Mouse (Mus musculus) forebrain, postnatal 0 days (tissue): ENCODE results near the gene Trappc10. TPM values are rescaled to one million over a fixed set of nuclear protein-coding genes. Genes with fewer than 3 reads are reported as not detected.

Experiments used
- ATAC-seq: fragments of 200-750 bp; cut with Nextera tagmentation; 2 replicates; pipeline ENCODE4 v1.8.0; 2017; ENCODE audit warnings: mild to moderate bottlenecking, moderate library complexity
- DNase-seq: peaks from one replicate; pipeline ENCODE4 v3.0.0-alpha.2; 2015
- H3K27ac ChIP-seq: fragments of 300-500 bp; sonication (generic); 2 replicates; pipeline ENCODE4 v1.5.1; 2014; ENCODE audit warnings: low read depth, mild to moderate bottlenecking, antibody characterized with exemption, low read length, moderate library complexity, mixed read lengths
- H3K27me3 ChIP-seq: fragments of 300-500 bp; sonication (generic); 2 replicates; pipeline ENCODE4 v1.6.1; 2014; ENCODE audit warnings: mild to moderate bottlenecking, low read length, mixed read lengths; ENCODE audit not compliant: insufficient read depth
- H3K36me3 ChIP-seq: fragments of 300-500 bp; sonication (generic); 2 replicates; pipeline ENCODE4 v1.6.1; 2014; ENCODE audit warnings: mild to moderate bottlenecking, moderate library complexity; ENCODE audit not compliant: insufficient read depth
- H3K4me1 ChIP-seq: fragments of 300-500 bp; sonication (generic); 2 replicates; pipeline ENCODE4 v1.6.1; 2014; ENCODE audit warnings: antibody characterized with exemption; ENCODE audit not compliant: insufficient read depth
- H3K4me2 ChIP-seq: fragments of 300-500 bp; sonication (generic); 2 replicates; pipeline ENCODE4 v1.6.1; 2014; ENCODE audit warnings: low read depth, mild to moderate bottlenecking, moderate library complexity
- H3K4me3 ChIP-seq: fragments of 300-500 bp; sonication (generic); 2 replicates; pipeline ENCODE4 v1.5.1; 2014; ENCODE audit warnings: low read depth, low read length, mixed read lengths
- H3K9ac ChIP-seq: fragments of 300-500 bp; sonication (generic); 2 replicates; pipeline ENCODE4 v1.6.1; 2014; ENCODE audit warnings: mild to moderate bottlenecking
- H3K9me3 ChIP-seq: fragments of 300-500 bp; sonication (generic); 2 replicates; pipeline ENCODE4 v1.6.1; 2016; ENCODE audit warnings: low read length
- CTCF ChIP-seq: sonication (generic); IDR thresholded peaks from 2 replicates; pipeline ENCODE4 v1.5.1; 2016; ENCODE audit warnings: antibody characterized with exemption, control low read depth, low read depth
- WGBS: fragments of 180-500 bp; shearing (Covaris S2); extraction: QIAGEN DNeasy Blood & Tissue Kit; methylation state at CpG from one replicate; pipeline ENCODE4 v1.1.7; 2014; 5-methylcytosine and 5-hydroxymethylcytosine counted together
- polyA plus RNA-seq: library from polyadenylated mRNA; unstranded; fragments of >200 nt; fragmentation: Nextera tagmentation; extraction: Ambion mirVana; gene quantifications from 2 replicates; pipeline ENCODE4 v1.2.1, GENCODE M21; 2015
- total RNA-seq: library from RNA; depleted of rRNA; stranded (reverse); fragments of >200 nt; gene quantifications from 2 replicates; pipeline ENCODE4 v1.2.3, GENCODE M21; 2014

Gene Trappc10
- total and polyA plus RNA-seq, 2 experiments from 2014 or later, result 31.6 to 95.2 TPM

GRCm38 (mm10) chr10:78158041-78158440 is 86.4 kb downstream of the Trappc10 start:
- DNase-seq (no peak), ATAC-seq (no peak)
- H3K27me3 ChIP-seq, result no peaks in the 10 kb centered on the region; the same call in 1 of the 2 replicates
- WGBS, result 76% methylated on average over 15 of the region's 15 CpGs
- H3K4me2 ChIP-seq, result no peak overlapping the region
- H3K9me3 ChIP-seq, result no peaks in the 10 kb centered on the region
- H3K27ac ChIP-seq, result no peak overlapping the region
- no peak overlapping the region for H3K9ac ChIP-seq
- H3K4me3 ChIP-seq, result no peak overlapping the region
- peaks cover 20% of the 10 kb centered on the region for H3K36me3 ChIP-seq
- no peaks in the 10 kb centered on the region for H3K4me1 ChIP-seq
- TF ChIP-seq CTCF, result no peak

- H3K9ac ChIP-seq, result no peak overlapping the region
- no peaks in the 10 kb centered on the region for H3K9me3 ChIP-seq
- no peak for ATAC-seq
- TF ChIP-seq CTCF, result no peak
- H3K27me3 ChIP-seq, result no peaks in the 10 kb centered on the region; the same call in 1 of the 2 replicates
- WGBS, result 86% methylated on average over 6 of the region's 6 CpGs
- no peaks in the 10 kb centered on the region for H3K4me1 ChIP-seq
- peaks cover 10% of the 10 kb centered on the region; the same call in 1 of the 2 replicates for H3K36me3 ChIP-seq
- no peak overlapping the region for H3K4me3 ChIP-seq
- no peak overlapping the region for H3K4me2 ChIP-seq
- no peak overlapping the region for H3K27ac ChIP-seq
- DNase-seq, result no peak
Observed at GRCm38 (mm10) chr10:78156926-78157325, 87.5 kb downstream of the Trappc10 start.

- 64% methylated on average over 10 of the region's 10 CpGs for WGBS
Observed at GRCm38 (mm10) chr10:78148834-78149766, 95.3 kb downstream of the Trappc10 start.

GRCm38 (mm10) chr10:78147908-78148441 is 96.5 kb downstream of the Trappc10 start:
- no peaks in the 10 kb centered on the region for H3K4me1 ChIP-seq
- no peak overlapping the region for H3K9ac ChIP-seq
- ATAC-seq (no peak), DNase-seq (no peak)
- WGBS, result 85% methylated on average over 4 of the region's 4 CpGs
- H3K4me2 ChIP-seq, result no peak overlapping the region
- H3K36me3 ChIP-seq, result no peaks in the 10 kb centered on the region
- no peaks in the 10 kb centered on the region for H3K9me3 ChIP-seq
- no peak for TF ChIP-seq CTCF
- H3K27ac ChIP-seq, result no peak overlapping the region
- H3K4me3 ChIP-seq, result no peak overlapping the region
- no peaks in the 10 kb centered on the region for H3K27me3 ChIP-seq

More at GRCm38 (mm10) chr10:78148834-78149766, 95.3 kb downstream of the Trappc10 start:
- H3K4me3 ChIP-seq, result no peak overlapping the region
- ATAC-seq, result no peak
- no peak for TF ChIP-seq CTCF
- DNase-seq, result no peak
- no peaks in the 10 kb centered on the region for H3K4me1 ChIP-seq
- H3K27me3 ChIP-seq, result no peaks in the 10 kb centered on the region; the same call in 1 of the 2 replicates
- H3K9me3 ChIP-seq, result no peaks in the 10 kb centered on the region
- H3K9ac ChIP-seq, result no peak overlapping the region
- no peaks in the 10 kb centered on the region for H3K36me3 ChIP-seq
- H3K27ac ChIP-seq, result no peak overlapping the region
- no peak overlapping the region for H3K4me2 ChIP-seq

GRCm38 (mm10) chr10:78143727-78144505 is 100.5 kb downstream of the Trappc10 start:
- Histone ChIP-seq H3K36me3 (no peaks in the 10 kb centered on the region), H3K4me2 (no peak overlapping the region), H3K4me1 (no peaks in the 10 kb centered on the region), H3K27ac (no peak overlapping the region), H3K9ac (no peak overlapping the region), H3K9me3 (no peaks in the 10 kb centered on the region), H3K4me3 (no peak overlapping the region), H3K27me3 (no peaks in the 10 kb centered on the region)
- no peak for ATAC-seq
- DNase-seq, result no peak
- WGBS, result 55% methylated on average over 8 of the region's 8 CpGs
- TF ChIP-seq CTCF, result no peak

- 69% methylated on average over 3 of the region's 3 CpGs for WGBS
- DNase-seq (no peak), ATAC-seq (no peak)
- Histone ChIP-seq H3K27me3 (no peaks in the 10 kb centered on the region), H3K4me1 (no peaks in the 10 kb centered on the region), H3K4me2 (no peak overlapping the region), H3K4me3 (no peak overlapping the region), H3K9ac (no peak overlapping the region), H3K27ac (no peak overlapping the region), H3K9me3 (no peaks in the 10 kb centered on the region), H3K36me3 (no peaks in the 10 kb centered on the region)
- no peak for TF ChIP-seq CTCF
Observed at GRCm38 (mm10) chr10:78140843-78141242, 103.6 kb downstream of the Trappc10 start.

GRCm38 (mm10) chr10:78140251-78140600 is 104.2 kb downstream of the Trappc10 start:
- H3K9ac ChIP-seq, result no peak overlapping the region
- no peak for TF ChIP-seq CTCF
- no peaks in the 10 kb centered on the region for H3K27me3 ChIP-seq
- no peak overlapping the region for H3K4me3 ChIP-seq
- H3K4me1 ChIP-seq, result no peaks in the 10 kb centered on the region
- H3K9me3 ChIP-seq, result no peaks in the 10 kb centered on the region
- ATAC-seq, result no peak
- no peak overlapping the region for H3K27ac ChIP-seq
- 88% methylated on average over 1 of the region's 1 CpGs for WGBS
- H3K4me2 ChIP-seq, result no peak overlapping the region
- no peaks in the 10 kb centered on the region for H3K36me3 ChIP-seq
- DNase-seq, result no peak
